Mouse (Mus musculus) limb, embryonic 14.5 days (tissue): ENCODE results near the gene Slc44a3. TPM values are rescaled to one million over a fixed set of nuclear protein-coding genes. Genes with fewer than 3 reads are reported as not detected.
A peak's percentile ranks its signal among the peaks of the same experiment; 100 is the strongest.

Experiments used
- ATAC-seq: fragments of 200-750 bp; cut with Nextera tagmentation; 2 replicates; pipeline ENCODE4 v1.8.0; 2017; ENCODE audit warnings: low read depth, moderate number of reproducible peaks, moderate TSS enrichment; ENCODE audit not compliant: low FRiP score
- DNase-seq: peaks from one replicate; pipeline ENCODE4 v3.0.0-alpha.2; 2015; ENCODE audit warnings: low spot score
- H3K27ac ChIP-seq: fragments of 300-500 bp; sonication (generic); replicated peaks from 2 replicates; pipeline ENCODE4 v1.5.1; 2014; ENCODE audit warnings: low read depth, mild to moderate bottlenecking, low read length, moderate library complexity, mixed read lengths
- H3K27me3 ChIP-seq: fragments of 300-500 bp; sonication (generic); 2 replicates; pipeline ENCODE4 v1.6.1; 2014; ENCODE audit warnings: low read length, mixed read lengths; ENCODE audit not compliant: control insufficient read depth, insufficient read depth
- H3K36me3 ChIP-seq: fragments of 300-500 bp; sonication (generic); 2 replicates; pipeline ENCODE4 v1.6.1; 2014; ENCODE audit warnings: mild to moderate bottlenecking, low read length, moderate library complexity, mixed read lengths; ENCODE audit not compliant: control insufficient read depth, insufficient read depth
- H3K4me1 ChIP-seq: fragments of 300-500 bp; sonication (generic); 2 replicates; pipeline ENCODE4 v1.6.1; 2014; ENCODE audit warnings: antibody characterized with exemption, low read length, mixed read lengths; ENCODE audit not compliant: control insufficient read depth, insufficient read depth
- H3K4me2 ChIP-seq: fragments of 300-500 bp; sonication (generic); replicated peaks from 2 replicates; pipeline ENCODE4 v1.6.1; 2014; ENCODE audit warnings: low read depth, mild to moderate bottlenecking, low read length, moderate library complexity; ENCODE audit not compliant: severe bottlenecking
- H3K4me3 ChIP-seq: fragments of 300-500 bp; sonication (generic); replicated peaks from 2 replicates; pipeline ENCODE4 v1.5.1; 2014; ENCODE audit warnings: low read length
- H3K9ac ChIP-seq: fragments of 300-500 bp; sonication (generic); 2 replicates; pipeline ENCODE4 v1.6.1; 2014; ENCODE audit warnings: mild to moderate bottlenecking, low read depth, low read length, moderate library complexity; ENCODE audit not compliant: severe bottlenecking
- H3K9me3 ChIP-seq: fragments of 300-500 bp; sonication (generic); 2 replicates; pipeline ENCODE4 v1.6.1; 2016; ENCODE audit warnings: low read length; ENCODE audit not compliant: control insufficient read depth
- POLR2A ChIP-seq: fragments of 200-500 bp; IDR thresholded peaks from 2 replicates; pipeline ENCODE4 v1.8.0; 2012; ENCODE audit warnings: inconsistent platforms, mild to moderate bottlenecking, moderate library complexity, borderline replicate concordance; ENCODE audit not compliant: insufficient read depth, insufficient read length; ENCODE audit errors: extremely low read depth
- whole genome bisulfite sequencing: fragments of 180-500 bp; shearing (Covaris S2); extraction: QIAGEN DNeasy Blood & Tissue Kit; methylation state at CpG from one replicate; pipeline ENCODE4 v1.1.7; 2014; 5-methylcytosine and 5-hydroxymethylcytosine counted together
- polyA plus RNA-seq, 2 experiments: library from polyadenylated mRNA; depleted of rRNA in 1 of 2; stranded (reverse) in 1 of 2; unstranded in 1 of 2; fragments of >200 nt; fragmentation: Nextera tagmentation in 1 of 2; extraction: Ambion mirVana in 1 of 2; gene quantifications; 2 replicates each; pipeline versions ENCODE4 v1.2.1 to v1.2.3; 2012 to 2014

Gene Slc44a3
- polyA plus RNA-seq, 2 experiments, result 0.91 to 1.7 TPM

- Histone ChIP-seq H3K4me3 (no peak overlapping the region), H3K27ac (no peak overlapping the region), H3K9ac (no peak overlapping the region), H3K4me1 (no peaks in the 10 kb centered on the region; the same call in 1 of the 2 replicates), H3K27me3 (no peaks in the 10 kb centered on the region), H3K9me3 (no peaks in the 10 kb centered on the region), H3K36me3 (no peaks in the 10 kb centered on the region), H3K4me2 (no peak overlapping the region)
- ATAC-seq, result no peak
- no peak for DNase-seq
- TF ChIP-seq POLR2A, result no peak
- 76% methylated on average over 8 of the region's 8 CpGs for WGBS
Measured at GRCm38 (mm10) chr3:121504927-121505487, 27.2 kb downstream of the Slc44a3 start.

- H3K9ac ChIP-seq, result no peak overlapping the region
- no peaks in the 10 kb centered on the region for H3K4me1 ChIP-seq
- no peaks in the 10 kb centered on the region for H3K36me3 ChIP-seq
- TF ChIP-seq POLR2A, result no peak
- ATAC-seq (no peak), DNase-seq (no peak)
- H3K27ac ChIP-seq, result no peak overlapping the region
- no peak overlapping the region for H3K4me2 ChIP-seq
- no peaks in the 10 kb centered on the region for H3K27me3 ChIP-seq
- no peak overlapping the region for H3K4me3 ChIP-seq
- WGBS, result 93% methylated on average over 5 of the region's 5 CpGs
- no peaks in the 10 kb centered on the region for H3K9me3 ChIP-seq
Measured at GRCm38 (mm10) chr3:121500734-121501133, 31.5 kb downstream of the Slc44a3 start.

- Histone ChIP-seq H3K27me3 (no peaks in the 10 kb centered on the region), H3K4me2 (no peak overlapping the region), H3K9me3 (no peaks in the 10 kb centered on the region), H3K27ac (no peak overlapping the region), H3K36me3 (no peaks in the 10 kb centered on the region), H3K4me1 (no peaks in the 10 kb centered on the region), H3K9ac (no peak overlapping the region), H3K4me3 (no peak overlapping the region)
- ATAC-seq (peak; percentile 70; the same call in 1 of the 2 replicates), DNase-seq (peak; percentile 69)
- TF ChIP-seq POLR2A, result no peak
- 57% methylated on average over 10 of the region's 10 CpGs for WGBS
Measured at GRCm38 (mm10) chr3:121500225-121500624, 32.0 kb downstream of the Slc44a3 start.

- H3K4me2 ChIP-seq, result no peak overlapping the region
- no peaks in the 10 kb centered on the region for H3K27me3 ChIP-seq
- no peak for ATAC-seq
- no peak for DNase-seq
- no peaks in the 10 kb centered on the region for H3K9me3 ChIP-seq
- H3K27ac ChIP-seq, result no peak overlapping the region
- no peaks in the 10 kb centered on the region for H3K36me3 ChIP-seq
- TF ChIP-seq POLR2A, result no peak
- peaks cover 25% of the 10 kb centered on the region for H3K4me1 ChIP-seq
- no peak overlapping the region for H3K4me3 ChIP-seq
- WGBS, result 79% methylated on average over 7 of the region's 7 CpGs
- no peak overlapping the region for H3K9ac ChIP-seq
Measured at GRCm38 (mm10) chr3:121493997-121494421, 38.2 kb downstream of the Slc44a3 start.

DNA sequence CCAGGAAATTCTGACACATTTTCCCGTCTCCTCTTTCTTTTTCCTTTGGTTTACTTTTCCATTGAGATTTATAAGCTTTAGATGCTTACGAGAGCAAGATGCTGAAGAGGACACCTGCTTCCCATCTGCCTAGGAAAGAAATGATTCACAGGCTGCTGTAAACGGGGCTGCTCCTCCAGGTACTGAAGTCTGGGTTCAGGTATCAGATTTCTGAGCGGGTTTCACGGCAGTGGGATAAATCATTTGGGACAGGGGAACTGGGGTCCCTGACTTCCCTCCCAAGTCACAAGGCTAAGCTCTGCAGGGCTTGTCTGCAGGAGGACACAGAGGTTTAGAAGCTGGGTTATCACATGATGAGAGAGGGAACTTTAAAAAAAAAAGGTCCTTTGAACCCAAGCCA lies 40.2 kb downstream of the Slc44a3 start:
- 12% methylated on average over 5 of the region's 5 CpGs for WGBS
- Histone ChIP-seq H3K9ac (no peak overlapping the region), H3K4me3 (no peak overlapping the region), H3K36me3 (no peaks in the 10 kb centered on the region), H3K27ac (no peak overlapping the region), H3K9me3 (no peaks in the 10 kb centered on the region), H3K4me2 (no peak overlapping the region), H3K4me1 (peaks cover 28% of the 10 kb centered on the region), H3K27me3 (no peaks in the 10 kb centered on the region)
- no peak for TF ChIP-seq POLR2A
- peak; percentile 10 for DNase-seq
- ATAC-seq, result no peak

DNA sequence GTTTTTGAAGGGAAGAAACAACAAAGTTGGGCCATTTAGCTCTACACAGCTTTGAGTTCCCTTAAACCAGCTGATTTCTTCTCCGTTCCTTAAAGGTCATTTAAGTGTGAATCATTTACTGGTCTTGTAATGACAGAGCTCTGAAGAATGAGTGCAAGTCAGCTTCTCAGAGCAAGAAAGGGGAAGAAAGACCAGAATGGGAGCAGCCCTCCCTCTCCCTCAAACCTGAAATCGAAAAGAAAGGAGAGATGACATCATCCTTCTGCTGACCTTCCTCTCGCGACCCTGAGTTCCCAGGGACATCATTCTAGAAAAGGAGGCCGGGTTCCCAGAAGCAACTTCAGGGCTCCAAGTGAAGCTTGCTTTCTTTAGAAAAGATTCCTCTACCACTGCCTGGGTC lies 41.3 kb downstream of the Slc44a3 start:
- no peak for TF ChIP-seq POLR2A
- no peaks in the 10 kb centered on the region for H3K27me3 ChIP-seq
- H3K4me1 ChIP-seq, result peaks cover 28% of the 10 kb centered on the region
- no peaks in the 10 kb centered on the region for H3K9me3 ChIP-seq
- H3K9ac ChIP-seq, result no peak overlapping the region
- DNase-seq (no peak), ATAC-seq (no peak)
- H3K27ac ChIP-seq, result no peak overlapping the region
- no peak overlapping the region for H3K4me2 ChIP-seq
- 61% methylated on average over 5 of the region's 5 CpGs for WGBS
- H3K36me3 ChIP-seq, result no peaks in the 10 kb centered on the region
- H3K4me3 ChIP-seq, result no peak overlapping the region
